Mouse (Mus musculus): ENCODE data around the gene Fmnl1.

The Fmnl1 gene

GRCm38 (mm10) chr11:103161449-103161848, 9.5 kb upstream of the Fmnl1 start:
- no peak for DNase-seq

GRCm38 (mm10) chr11:103162132-103162531, 8.8 kb upstream of the Fmnl1 start:
- no peak for DNase-seq

GRCm38 (mm10) chr11:103164391-103164790, 6.5 kb upstream of the Fmnl1 start:
- DNase-seq, result peak in 1 of 2 experiments; percentile 26

- peak; percentile 54 to 71 for DNase-seq
These were observed 2.1 kb upstream of the Fmnl1 start for GRCm38 (mm10) chr11:103168690-103169390.

- no peak for DNase-seq
These were observed 1.2 kb upstream of the Fmnl1 start for GRCm38 (mm10) chr11:103169664-103170063.

- DNase-seq, result no peak
These were observed 805 bp upstream of the Fmnl1 start for GRCm38 (mm10) chr11:103170111-103170493.

GRCm38 (mm10) chr11:103171286-103171620, 346 bp downstream of the Fmnl1 start:
- DNase-seq, result peak in 1 of 2 experiments; percentile 52

- DNase-seq, result peak in 1 of 2 experiments; percentile 45
These were observed 940 bp downstream of the Fmnl1 start for GRCm38 (mm10) chr11:103171703-103172391.

GRCm38 (mm10) chr11:103172392-103173040, 1.6 kb downstream of the Fmnl1 start:
- DNase-seq, result peak in 1 of 2 experiments; percentile 34

GRCm38 (mm10) chr11:103173041-103173770, 2.3 kb downstream of the Fmnl1 start:
- peak in 1 of 2 experiments; percentile 12 for DNase-seq

- peak in 1 of 2 experiments; percentile 40 for DNase-seq
These were observed 3.0 kb downstream of the Fmnl1 start for GRCm38 (mm10) chr11:103173771-103174344.

GRCm38 (mm10) chr11:103174411-103174832, 3.5 kb downstream of the Fmnl1 start:
- DNase-seq, result peak in 1 of 2 experiments; percentile 38

- peak; percentile 95 to 97 for DNase-seq
These were observed 4.0 kb downstream of the Fmnl1 start for GRCm38 (mm10) chr11:103174891-103175391.

- peak in 1 of 2 experiments; percentile 31 for DNase-seq
These were observed 5.0 kb downstream of the Fmnl1 start for GRCm38 (mm10) chr11:103175688-103176442.

GRCm38 (mm10) chr11:103176510-103176909, 5.6 kb downstream of the Fmnl1 start:
- no peak for DNase-seq

- DNase-seq, result no peak
These were observed 6.3 kb downstream of the Fmnl1 start for GRCm38 (mm10) chr11:103177216-103177615.

GRCm38 (mm10) chr11:103177815-103178485, 7.0 kb downstream of the Fmnl1 start:
- DNase-seq, result no peak

- DNase-seq, result no peak
These were observed 7.8 kb downstream of the Fmnl1 start for GRCm38 (mm10) chr11:103178748-103179147.

GRCm38 (mm10) chr11:103180426-103180825, 9.5 kb downstream of the Fmnl1 start:
- no peak for DNase-seq

- DNase-seq, result no peak
These were observed 10.4 kb downstream of the Fmnl1 start for GRCm38 (mm10) chr11:103181349-103181748.

- DNase-seq, result no peak
These were observed 11.0 kb downstream of the Fmnl1 start for GRCm38 (mm10) chr11:103181911-103182310.
